Mouse (Mus musculus) lung, postnatal 14 days (tissue): ENCODE data around the gene Prkag2.
A peak's percentile ranks its signal among the peaks of the same experiment; 100 is the strongest.

Experiments used
- DNase-seq: peaks from one replicate; pipeline ENCODE4 v3.0.0; 2021

The Prkag2 gene

DNA sequence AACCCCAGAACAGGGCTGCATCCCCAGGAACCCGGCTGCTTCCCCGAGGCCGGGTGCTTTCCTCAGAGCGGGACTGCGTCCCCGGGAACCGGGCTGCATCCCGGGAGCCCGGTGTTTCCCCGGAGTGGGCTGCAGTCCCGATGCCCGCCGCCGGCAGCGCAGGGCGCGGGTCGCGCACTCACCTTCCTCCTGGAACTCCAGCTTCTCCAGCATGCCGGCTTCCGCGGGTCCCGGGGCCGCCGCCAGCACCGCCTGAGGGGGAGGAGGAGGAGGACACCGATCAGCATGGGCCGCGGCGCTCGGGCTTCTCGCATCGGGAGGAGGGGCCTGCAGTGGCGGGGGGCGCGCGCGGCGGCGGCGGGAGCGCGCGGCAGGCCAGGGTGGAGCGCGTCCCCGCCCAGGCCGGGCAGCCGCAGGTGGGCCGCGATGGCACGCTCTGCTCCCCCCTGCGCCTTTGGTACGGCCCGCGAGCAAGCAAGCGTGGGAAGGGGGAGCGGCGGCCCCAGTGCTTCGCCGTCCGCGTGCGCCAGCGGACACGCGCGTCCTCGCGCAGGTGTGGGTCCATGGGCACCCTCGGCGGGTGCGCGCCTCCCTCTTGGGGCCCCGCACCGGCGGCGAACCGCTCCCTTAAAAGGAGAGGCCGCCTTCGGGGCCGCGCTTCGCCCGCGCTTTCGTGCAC lies 192.2 kb downstream of the Prkag2 start:
- peak; percentile 81 for DNase-seq

- peak; percentile 6 for DNase-seq
Measured at GRCm38 (mm10) chr5:24907737-24908136, 192.7 kb downstream of the Prkag2 start.

DNA sequence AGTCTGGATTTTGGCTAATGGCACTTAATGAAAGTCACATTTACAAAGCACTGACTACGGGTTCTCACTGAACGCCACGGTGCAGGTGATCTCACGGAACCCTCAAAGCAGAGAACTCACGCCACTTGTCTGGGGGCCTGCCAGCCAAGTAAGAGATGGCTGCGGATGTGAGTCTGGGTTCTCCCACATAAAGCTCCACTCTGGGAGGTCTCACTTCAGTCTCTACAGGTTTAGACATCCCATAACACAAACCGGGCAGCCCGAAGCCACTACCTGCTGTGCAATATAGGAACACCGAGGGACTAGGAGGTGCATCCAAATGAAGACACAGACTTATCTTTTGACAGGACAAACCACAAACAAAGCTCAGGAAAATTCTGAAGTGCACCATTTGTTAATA lies 193.6 kb downstream of the Prkag2 start:
- DNase-seq: no peak

GRCm38 (mm10) chr5:24904941-24905340 lies 195.5 kb downstream of the Prkag2 start:
- no peak for DNase-seq

GRCm38 (mm10) chr5:24904423-24904822 lies 196.0 kb downstream of the Prkag2 start:
- no peak for DNase-seq

DNA sequence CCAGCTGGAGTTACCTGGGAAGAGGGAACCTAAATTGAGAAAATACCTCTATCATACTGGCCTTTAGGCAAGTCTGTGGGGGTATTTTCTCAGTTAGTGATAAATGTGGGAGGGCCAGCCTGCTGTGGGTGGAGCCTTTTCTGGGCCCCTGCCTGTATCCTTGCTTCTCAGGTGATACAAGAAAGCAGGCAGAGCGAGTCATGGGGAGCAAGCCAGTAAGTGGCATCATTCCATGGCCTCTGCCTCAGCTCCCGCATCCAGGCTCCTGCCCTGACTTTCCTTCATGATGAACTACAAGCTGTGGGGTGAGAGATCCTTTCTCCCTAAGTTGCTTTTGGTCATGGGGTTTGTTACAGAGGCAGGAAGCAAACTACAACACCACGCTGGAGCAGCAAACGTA lies 196.4 kb downstream of the Prkag2 start:
- DNase-seq: no peak

GRCm38 (mm10) chr5:24902835-24903234 lies 197.6 kb downstream of the Prkag2 start:
- DNase-seq: peak; percentile 46

- no peak for DNase-seq
Measured at GRCm38 (mm10) chr5:24895606-24896005, 204.8 kb downstream of the Prkag2 start.

- no peak for DNase-seq
Measured at GRCm38 (mm10) chr5:24894814-24895213, 205.6 kb downstream of the Prkag2 start.

DNA sequence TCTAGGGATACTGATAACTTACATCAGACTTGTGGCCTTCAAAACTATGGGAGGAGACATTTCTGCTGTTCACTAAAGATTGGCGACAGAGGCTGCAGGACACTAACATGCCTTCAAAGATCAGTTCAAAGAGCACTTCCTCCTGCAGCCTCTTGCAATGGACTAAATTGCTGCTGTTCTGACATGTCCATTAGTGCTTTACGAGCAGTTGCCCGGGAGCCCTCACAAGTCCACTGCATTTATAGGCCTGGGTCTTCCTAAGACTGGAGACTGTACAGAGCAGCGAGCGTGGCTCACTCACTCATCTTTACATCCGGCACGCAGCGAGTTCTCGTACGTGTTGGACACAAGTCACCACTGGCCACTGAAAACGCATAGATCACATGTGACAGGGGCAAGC lies 208.0 kb downstream of the Prkag2 start:
- no peak for DNase-seq

GRCm38 (mm10) chr5:24889860-24890259 lies 210.6 kb downstream of the Prkag2 start:
- DNase-seq: no peak

DNA sequence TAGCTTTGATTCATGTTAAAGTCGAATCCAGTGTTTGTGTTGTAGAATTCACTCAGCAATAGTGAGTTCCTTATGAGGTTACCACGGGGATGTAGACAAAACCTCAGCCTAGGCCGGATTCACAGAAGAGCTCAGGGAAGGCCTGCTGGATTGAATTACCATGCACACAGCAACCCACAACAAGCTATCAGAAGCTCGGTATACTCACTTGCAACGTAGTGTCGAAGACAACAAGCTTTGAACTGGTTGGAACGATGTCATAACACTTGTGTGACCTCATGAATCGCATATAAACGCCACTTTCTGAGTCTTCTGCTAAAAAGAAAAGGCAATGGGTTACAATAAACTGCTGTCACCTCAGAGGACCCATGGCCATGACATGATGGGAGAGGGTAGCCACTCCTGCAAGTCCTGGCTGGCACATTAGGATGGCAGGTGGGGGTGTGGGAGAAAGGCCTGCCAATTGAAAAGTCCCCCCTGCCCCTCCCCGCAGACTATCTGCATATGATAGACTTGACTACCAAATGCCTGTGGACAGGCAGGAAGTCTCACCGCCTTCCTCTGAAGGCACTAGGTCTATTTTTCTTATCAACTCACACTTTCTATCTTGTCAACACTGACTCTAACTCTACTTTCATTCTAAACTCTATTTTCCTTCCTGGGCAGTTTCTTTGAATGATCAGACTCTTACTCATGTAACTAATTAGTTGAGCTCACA lies 211.4 kb downstream of the Prkag2 start:
- DNase-seq: no peak

DNA sequence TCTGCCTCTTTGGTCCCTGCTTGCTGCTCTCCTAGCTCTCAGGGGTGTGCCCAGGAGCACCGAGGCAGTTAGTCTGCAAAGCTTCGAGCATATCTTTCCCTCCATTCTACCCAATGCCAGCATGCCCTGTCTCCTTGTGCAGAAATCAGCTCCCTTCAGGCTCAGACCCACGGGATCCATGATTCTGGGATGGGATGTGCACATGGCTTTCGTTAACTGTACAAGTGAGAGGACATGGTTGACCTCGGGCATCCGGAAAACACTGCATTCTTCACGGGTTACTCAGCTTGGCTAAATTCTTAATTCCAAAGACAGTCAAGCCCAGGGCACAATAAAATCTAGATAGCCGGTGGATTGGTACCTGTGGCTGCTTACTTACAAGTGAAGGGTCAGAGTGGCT lies 213.2 kb downstream of the Prkag2 start:
- DNase-seq: no peak

DNA sequence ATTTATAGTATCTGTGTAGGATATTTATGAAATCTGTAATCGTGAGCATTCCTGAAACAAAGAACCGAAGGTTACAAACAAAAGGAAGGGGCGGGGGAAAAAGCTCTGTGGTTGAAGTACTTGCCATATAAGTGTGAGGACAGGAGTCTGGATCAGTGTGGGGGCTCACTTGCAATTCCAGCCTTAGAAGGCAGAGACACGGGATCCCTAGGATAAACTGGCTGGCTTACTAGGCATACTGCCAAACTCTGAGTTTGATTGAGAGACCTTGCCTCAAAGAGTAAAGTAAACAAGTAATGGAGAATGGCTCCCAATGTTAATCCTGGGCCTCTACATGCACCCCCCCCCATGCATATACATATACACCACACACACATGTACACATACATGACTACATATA lies 221.7 kb downstream of the Prkag2 start:
- DNase-seq: no peak

DNA sequence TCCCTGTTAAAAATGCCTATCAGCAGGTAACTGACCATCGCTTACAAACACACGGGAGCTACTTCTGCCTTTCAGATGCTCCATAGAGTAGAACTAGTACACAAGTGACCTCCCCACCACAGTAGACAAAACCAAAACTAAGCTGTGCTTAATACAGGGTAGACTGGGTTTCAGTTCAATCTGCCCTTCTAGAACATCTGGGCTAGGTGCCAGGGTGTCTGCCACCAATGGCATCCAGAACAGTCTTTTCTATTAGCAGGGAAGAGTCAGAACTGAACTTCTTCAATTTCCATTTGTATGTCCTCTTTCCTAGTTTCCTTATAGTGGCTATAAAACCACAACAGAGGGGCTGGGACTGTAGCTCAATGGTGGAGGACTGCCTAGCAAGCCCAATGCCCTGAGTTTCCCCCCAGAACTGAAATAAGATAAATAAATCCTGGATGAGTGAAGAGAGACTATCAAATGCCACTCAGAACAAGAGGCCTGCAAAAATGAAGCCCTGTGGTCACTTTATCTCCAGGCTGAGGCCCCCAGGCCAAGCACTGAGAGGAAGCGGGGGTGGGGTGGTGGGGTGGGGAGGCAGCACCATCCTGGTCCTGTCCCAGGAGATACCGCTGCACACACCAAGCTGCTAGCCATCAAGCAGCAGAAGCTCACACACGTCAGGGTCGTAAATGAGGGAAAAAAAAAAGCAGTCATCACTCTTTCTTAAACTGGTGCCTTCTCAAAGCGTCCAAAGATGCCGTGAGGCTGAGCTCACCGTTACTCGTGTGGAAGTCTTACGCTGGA lies 222.4 kb downstream of the Prkag2 start:
- no peak for DNase-seq

DNA sequence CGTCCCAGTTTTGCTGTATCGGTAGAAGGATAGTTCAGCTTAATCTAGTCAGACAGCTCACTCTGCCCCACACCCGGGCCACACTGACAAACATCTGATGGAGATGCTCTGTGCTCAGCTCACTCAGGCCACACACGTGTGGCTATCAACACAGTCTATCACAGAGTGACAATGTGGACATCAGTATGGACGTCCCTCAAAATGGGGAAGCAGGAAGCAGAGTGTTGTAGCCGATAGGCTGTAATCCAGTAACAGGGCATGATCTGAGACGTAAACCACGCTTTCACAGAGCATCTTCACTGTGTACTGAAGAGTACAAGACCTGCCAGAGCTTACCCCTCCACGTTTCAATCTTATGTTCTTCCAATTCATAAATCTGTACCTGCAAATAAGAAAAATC lies 223.8 kb downstream of the Prkag2 start:
- DNase-seq: no peak

- DNase-seq: no peak
Measured at GRCm38 (mm10) chr5:24874111-24874510, 226.3 kb downstream of the Prkag2 start.

- no peak for DNase-seq
Measured at GRCm38 (mm10) chr5:24873221-24873620, 227.2 kb downstream of the Prkag2 start.

GRCm38 (mm10) chr5:24871276-24871675 lies 229.2 kb downstream of the Prkag2 start:
- no peak for DNase-seq

DNA sequence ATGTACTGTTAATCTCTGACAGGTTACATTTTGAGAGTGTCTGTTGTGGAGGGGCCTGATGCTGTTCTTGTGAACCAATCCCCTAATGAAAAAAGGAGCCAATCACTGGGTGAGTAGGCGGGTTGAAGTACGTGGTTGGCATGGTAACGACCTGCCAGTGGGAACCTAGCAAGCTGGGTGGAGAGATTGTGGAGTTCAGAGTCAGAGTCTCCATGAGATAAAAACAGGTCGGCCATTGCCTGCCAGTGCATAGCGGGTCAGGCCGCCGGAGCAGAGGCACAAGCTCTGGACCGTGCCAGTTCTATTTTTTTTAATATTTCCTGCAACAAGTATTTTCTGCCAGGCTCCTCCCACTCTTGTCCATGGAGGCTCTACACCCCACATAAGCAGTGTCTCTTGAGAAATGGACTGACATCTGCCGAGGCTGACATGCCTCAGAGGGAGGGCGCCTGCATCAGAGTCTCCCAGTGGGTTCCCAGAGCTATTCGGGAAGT lies 230.6 kb downstream of the Prkag2 start:
- DNase-seq: no peak

GRCm38 (mm10) chr5:24863804-24864203 lies 236.6 kb downstream of the Prkag2 start:
- no peak for DNase-seq

GRCm38 (mm10) chr5:24861449-24861930 lies 239.0 kb downstream of the Prkag2 start:
- no peak for DNase-seq

- peak; percentile 49 for DNase-seq
Measured at GRCm38 (mm10) chr5:24860635-24861448, 239.6 kb downstream of the Prkag2 start.
